Mouse (Mus musculus) adrenal gland, adult 18-20 months (tissue): Measurements from ENCODE around the gene Pygm. TPM values are rescaled to one million over a fixed set of nuclear protein-coding genes. Genes with fewer than 3 reads are reported as not detected.
A peak's percentile ranks its signal among the peaks of the same experiment; 100 is the strongest.

Experiments
- DNase-seq, 2 experiments: peaks; one replicate each; pipeline ENCODE4 v3.0.0; 2021 to 2022; ENCODE audit warnings: low spot score in 2 of 2
- long read RNA-seq, 2 experiments: library from polyadenylated mRNA; stranded (forward); transcript quantifications; one replicate each; pipeline ENCODE4 v2.0.0; 2021
- total RNA-seq, 2 experiments: library from RNA; stranded (reverse); gene quantifications; 1 replicate in 1 of 2; 2 replicates in 1 of 2; pipeline ENCODE4 v1.2.3; 2021

Pygm gene
- total RNA-seq, result 10 to 100 TPM; 55.0 to 65.0 TPM
- long read RNA-seq, experiment 1, transcript Pygm-201 (20 exons, 2,874 nt), result major isoform, 19 of 20 reads
- long read RNA-seq, experiment 1, partial matches to known transcripts, result 1 of 20 reads
- long read RNA-seq, experiment 1, other reads (novel, unspliced or antisense), result 0 of 20 reads
- long read RNA-seq, experiment 2, transcript Pygm-201 (20 exons, 2,874 nt), result major isoform, 31 of 49 reads
- long read RNA-seq, experiment 2, partial matches to known transcripts, result 16 of 49 reads
- long read RNA-seq, experiment 2, other reads (novel, unspliced or antisense), result 2 of 49 reads

DNA sequence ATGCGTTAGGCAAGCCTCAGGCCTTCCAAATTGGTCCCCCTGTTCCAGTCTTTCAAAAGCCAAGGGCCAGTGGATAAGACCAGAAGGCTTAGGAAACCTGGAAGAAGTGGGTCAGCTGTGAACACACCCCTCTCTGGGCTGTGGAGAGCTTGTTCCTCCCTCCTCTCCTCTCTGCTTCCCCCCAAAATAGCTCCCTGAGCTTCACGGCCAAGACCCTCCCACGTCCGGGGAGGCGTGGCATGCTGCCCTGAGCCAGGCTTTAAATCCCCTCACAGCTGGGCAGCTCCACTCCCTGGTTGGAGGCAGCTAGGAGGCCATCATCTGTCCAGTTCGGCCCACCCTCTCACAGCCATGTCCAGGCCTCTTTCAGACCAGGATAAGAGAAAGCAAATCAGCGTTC lies at the start of gene Pygm:
Gene Pygm, plus strand, starts transcription at position 272 of the 400 bp plus-strand sequence.
- DNase-seq, result no peak

DNA sequence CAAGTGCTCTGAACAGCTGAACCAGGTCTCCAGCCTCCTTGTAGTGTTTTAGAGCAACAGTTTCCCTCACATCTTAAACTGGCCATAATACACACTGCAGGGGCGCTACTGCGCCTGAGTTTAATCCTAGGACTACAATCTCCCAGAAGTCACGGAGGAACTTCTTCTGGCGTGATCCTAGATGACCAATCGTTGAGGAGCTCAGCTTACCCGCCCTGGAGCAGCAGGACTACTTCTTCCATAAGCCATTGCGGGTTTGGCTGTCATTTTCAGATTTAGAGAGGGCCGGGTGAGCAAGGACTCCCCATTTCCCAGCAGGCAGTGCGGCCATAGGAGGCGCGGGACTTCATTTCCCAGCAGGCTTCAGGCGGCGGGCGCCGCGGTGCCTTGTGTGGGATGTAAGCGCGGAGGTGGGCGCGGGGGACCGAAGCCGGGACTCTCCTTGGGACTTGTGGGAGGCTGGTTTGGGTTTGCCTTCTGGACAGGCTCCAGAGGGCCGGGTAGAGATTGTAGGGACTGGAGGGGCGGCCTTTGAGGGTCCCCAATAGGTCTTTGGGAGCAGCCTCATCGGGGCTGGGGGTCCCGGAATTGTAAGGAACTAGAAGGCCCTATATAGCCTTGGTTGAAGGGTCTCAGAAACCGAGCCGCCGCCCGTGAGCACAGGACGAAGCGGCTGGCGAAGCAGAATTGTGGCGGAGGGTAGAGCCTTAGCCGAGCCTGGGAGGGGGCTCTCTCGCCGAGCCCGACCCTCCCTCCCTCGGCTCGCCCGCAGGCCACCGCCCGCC lies 49.3 kb upstream of the Pygm start, which contains the start of gene Men1:
Gene Men1, plus strand, starts transcription at position 307 of the 785 bp plus-strand sequence.
- peak; percentile 87 for DNase-seq

DNA sequence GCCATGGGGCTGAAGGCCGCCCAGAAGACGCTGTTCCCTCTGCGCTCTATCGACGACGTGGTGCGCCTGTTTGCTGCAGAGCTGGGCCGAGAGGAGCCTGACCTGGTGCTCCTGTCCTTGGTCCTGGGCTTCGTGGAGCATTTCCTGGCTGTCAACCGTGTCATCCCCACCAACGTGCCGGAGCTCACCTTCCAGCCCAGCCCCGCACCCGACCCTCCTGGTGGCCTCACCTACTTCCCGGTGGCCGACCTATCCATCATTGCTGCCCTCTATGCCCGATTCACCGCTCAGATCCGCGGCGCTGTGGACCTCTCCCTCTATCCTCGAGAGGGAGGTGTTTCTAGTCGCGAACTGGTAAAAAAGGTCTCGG lies 48.8 kb upstream of the Pygm start:
- DNase-seq, result no peak

DNA sequence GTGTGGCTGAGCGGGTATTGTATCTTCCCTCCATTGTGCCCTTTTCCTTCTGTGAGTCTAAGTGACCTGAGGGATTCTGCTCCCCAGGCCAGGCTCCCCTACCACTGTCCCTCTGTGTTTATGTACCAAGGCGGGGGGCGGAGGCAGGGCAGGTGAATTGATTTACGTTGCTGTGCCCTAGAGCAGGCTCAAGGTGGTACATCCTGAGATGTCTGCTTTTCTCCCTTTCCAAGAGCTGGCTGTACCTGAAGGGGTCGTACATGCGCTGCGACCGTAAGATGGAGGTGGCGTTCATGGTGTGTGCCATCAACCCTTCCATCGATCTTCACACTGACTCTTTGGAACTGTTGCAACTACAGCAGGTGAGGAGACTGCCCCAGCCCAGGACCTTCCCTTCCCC lies 47.3 kb upstream of the Pygm start:
- DNase-seq, result no peak

DNA sequence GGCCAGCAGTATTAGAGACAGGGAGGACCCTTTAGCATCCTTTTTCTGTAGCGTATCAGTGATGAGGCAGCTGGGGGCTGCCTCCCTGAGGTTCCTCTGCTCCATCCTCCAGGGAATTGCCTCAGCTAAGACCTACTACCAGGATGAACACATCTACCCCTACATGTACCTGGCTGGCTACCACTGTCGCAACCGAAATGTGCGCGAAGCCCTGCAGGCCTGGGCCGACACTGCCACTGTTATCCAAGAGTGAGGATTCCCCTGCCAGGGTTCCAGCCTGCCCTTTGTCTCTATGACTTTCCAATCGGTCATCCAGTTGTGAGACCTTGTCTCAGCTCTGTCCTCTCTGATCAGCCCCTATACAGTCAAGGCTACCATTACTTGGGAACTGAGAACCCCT lies 46.0 kb upstream of the Pygm start:
- DNase-seq, result no peak

DNA sequence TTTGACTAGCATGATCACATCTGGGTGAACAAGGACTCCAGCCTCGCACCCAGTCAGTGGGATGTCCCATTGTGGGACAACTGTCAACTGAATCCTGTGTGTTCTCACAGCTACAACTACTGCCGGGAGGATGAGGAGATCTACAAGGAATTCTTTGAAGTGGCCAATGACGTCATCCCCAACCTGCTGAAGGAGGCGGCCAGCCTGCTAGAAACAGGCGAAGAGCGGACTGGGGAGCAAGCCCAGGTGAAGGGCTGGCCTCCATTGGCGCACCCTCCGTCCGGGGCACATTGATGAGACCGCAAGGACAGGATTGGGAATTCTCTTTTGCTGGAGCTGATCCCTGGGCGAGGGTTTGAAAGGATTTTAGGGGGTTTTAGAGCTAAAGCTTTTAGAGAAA lies 45.5 kb upstream of the Pygm start:
- DNase-seq, result no peak

DNA sequence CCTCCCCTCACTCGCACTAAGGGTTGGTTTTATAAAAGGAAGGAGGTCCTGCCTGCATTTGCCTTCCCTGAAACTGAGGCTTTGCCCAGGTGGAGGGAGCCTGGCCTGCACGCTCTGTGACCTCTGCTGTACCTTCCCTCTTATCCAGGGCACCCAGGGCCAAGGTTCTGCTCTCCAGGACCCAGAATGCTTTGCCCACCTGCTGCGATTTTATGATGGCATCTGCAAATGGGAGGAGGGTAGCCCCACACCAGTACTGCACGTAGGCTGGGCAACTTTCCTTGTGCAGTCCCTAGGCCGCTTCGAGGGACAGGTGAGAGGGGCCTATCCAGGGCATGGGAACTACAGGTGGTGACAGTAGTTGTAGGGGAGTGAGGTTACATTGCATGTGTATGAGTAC lies 45.0 kb upstream of the Pygm start:
- no peak for DNase-seq

DNA sequence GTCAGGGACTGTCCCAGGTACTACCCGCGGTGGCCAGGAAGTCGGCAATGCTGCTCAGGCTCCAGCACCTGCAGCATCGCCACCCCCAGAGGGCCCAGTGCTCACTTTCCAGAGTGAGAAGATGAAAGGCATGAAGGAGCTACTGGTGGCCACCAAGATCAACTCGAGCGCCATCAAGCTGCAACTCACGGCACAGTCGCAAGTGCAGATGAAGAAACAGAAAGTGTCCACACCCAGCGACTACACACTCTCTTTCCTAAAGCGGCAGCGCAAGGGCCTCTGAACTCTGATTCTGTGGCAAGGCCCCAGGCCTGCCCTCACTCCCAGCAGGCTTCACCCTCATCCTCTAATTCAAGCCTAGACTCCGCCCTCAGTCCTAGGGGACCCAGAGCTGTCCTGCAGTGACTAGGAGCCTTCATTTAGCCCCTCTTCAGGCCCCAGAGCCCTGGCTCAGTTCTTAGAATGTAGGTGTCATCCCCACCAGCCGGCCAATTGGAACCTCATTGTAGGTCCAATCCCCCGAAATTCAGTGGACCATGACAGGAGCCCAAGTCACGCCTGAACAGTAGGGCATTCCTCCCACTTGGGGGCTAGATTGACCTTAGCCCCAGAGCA lies 44.2 kb upstream of the Pygm start:
- DNase-seq, result no peak

DNA sequence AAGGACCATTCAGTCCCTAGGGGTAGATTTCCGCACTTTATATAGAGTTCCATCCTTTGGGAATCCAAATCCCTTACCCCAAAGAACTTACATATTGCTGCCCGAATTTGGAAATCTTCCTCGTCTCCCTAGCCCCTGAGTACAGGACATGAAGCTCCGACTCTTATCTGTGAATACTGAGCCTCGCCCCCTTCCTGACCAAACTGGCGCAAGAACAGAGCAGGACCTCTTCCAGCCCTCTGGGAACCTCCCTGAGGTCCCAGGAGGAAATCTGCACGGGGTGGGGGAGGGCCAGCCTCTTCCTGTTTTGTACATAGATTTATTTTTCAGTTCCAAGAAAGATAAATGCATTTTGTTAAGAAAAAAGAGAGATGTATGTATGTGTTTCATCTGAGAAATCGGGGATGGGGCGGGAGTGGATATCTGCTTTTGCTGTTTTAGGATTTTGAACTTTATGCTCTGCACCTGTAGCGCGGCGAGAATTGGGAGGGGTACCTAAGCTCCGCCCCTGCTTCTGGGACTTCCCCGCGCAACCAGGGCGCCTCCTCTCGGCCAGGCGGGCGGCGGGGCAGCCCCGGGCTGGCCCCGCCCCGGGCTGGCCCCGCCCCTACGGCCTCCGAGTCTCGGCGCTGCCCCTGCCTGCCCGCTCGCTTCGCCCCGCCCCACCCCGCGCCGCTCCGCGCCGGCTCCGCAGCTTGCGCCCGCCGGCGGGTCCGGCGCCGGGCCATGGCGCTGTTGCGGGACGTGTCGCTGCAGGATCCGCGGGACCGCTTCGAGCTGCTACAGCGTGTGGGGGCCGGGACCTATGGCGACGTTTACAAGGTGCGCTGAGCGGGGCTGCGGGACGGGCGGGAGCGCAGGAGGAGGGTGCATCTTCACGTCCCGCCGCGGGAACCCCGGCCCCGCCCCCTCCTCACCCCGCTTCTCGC lies 43.4 kb upstream of the Pygm start, which contains the start of gene Map4k2:
Gene Map4k2, plus strand, starts transcription at position 612 of the 929 bp plus-strand sequence.
- DNase-seq, result peak; percentile 88 to 92

DNA sequence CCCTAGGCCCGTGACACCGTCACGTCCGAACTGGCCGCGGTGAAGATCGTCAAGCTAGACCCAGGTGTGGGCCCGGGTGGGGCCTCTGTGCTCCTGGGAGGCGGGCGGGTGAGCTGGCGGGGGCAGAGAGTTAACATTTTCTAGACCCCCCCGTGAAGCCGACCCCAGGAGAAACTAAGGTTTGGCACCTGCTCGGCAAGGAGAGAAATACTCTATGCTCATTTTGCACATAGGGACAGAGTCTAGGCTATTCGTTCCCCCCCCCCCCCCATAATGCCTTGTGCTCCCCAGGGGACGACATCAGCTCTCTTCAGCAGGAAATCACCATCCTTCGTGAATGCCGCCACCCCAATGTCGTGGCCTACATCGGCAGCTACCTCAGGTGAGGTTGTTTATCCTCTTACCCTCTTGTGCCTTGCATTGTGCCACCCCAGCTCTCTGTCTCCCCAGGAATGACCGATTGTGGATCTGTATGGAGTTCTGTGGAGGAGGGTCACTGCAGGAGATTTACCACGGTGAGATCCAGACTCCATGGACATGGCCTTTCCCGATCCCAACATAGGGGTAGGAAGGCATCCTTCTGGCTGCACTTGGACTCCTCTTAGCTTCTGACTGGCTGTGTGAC lies 42.6 kb upstream of the Pygm start:
- no peak for DNase-seq

DNA sequence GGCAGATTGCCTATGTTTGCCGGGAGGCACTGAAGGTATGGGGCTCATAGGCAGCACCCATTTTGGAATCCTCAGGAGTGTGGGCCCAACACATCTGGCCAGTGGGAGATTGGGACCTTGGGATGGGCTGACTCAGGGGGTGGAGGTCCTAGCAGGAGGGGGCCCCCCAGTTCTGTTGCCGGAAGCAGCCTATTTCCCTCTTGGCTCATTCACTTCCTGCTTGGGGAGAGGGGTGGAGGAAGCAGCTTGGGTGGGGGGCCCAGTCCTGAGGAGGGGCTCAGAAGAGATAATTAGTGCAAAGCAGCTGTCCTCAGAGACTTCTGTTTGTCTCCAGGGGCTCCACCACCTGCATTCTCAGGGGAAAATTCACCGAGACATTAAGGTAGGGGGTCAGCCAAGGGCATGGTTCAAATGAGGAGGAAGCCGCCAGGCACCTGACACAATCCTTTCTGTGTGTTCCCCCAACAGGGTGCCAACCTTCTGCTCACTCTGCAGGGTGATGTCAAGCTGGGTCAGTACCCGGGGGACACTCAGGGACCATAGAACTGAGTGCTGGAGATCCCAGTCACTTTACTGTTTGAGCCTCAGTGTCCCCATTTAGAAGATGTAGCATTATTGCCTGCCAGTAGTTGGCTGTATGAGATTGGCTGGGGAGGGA lies 41.8 kb upstream of the Pygm start:
- DNase-seq, result no peak

DNA sequence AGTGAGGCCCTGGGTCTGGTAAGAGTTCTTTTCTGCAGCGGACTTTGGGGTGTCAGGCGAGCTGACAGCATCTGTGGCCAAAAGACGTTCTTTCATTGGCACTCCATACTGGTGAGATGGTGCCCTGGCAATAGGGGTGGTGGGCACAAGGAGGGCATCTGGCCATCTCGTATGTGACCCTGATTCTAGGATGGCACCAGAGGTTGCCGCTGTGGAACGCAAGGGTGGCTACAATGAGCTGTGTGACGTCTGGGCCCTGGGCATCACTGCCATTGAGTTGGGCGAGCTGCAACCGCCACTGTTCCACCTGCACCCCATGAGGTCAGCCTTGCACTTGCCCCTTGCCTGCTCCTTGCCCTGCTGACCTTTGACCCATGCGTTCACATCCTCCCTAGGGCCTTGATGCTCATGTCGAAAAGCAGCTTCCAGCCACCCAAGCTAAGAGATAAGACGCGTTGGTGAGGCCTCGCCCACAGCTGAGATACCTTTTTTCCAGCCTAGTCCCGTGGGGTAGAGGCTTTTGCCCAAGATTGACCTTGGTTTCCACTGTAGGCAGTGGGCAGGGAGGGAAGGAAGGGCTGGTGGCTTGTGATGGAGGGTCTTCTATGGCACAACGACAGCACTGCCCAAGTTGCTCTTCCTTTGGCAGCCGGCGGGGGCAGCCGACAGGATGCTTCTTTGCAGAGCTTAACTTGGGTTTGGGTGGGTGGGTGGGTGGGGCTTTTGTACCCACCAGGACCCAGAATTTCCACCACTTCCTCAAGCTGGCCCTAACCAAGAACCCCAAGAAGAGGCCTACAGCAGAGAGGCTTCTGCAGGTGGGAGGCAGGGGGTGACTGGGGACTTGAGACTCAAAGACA lies 40.9 kb upstream of the Pygm start:
- DNase-seq, result no peak

DNA sequence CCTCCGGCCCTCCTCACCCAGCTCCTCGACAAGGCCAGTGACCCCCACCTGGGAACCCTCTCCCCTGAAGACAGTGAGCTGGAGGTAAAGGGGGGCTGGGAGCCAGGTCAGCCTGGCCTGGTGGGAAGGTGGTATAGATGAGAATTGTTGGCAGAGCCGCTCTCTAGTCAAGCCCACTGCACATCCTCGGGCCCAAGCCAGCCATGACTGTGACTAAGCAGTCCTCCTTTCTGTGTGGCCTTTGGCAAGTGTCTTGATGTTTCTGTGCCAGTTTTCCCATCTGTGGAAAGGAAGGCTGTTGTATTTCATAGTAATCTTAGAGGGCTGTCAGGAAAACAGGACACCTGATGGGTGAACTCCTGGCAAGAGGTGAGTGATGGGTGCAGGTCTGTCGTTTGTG lies 40.2 kb upstream of the Pygm start:
- DNase-seq, result no peak

DNA sequence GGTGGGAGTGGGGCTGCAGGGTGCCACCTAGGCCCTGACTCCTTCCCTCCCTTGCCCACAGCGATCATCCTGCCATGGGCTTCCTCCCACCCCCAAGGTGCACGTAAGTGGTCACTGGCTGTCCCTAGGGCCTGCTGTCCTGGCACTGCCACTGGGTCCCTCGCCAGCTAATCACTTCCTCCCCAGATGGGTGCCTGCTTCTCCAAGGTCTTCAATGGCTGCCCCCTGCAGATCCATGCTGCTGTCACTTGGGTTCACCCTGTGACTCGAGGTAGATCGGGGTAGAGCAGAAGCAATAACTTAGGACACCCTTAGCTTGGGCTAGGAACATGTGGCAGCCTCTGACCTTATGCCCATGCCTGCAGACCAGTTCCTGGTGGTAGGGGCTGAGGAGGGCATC lies 38.2 kb upstream of the Pygm start:
- no peak for DNase-seq

DNA sequence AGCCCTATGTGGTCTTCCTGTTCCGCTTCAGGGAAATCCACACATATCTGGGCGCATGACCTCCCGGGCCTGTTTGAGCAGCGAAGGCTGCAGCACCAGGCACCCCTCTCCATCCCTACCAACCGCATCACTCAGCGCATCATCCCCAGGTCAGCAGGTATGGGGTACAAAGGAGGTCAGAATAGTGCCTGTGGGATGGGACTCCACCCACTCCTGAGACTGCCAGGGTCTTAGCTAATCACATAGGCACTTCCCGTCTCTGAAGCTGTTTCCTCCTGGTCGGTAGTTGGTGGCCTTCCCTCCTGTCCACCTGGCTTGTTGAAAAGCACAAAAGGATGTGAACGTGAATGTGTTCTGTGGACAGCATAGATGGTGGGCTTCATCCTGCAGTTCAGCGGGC lies 37.5 kb upstream of the Pygm start:
- no peak for DNase-seq

DNA sequence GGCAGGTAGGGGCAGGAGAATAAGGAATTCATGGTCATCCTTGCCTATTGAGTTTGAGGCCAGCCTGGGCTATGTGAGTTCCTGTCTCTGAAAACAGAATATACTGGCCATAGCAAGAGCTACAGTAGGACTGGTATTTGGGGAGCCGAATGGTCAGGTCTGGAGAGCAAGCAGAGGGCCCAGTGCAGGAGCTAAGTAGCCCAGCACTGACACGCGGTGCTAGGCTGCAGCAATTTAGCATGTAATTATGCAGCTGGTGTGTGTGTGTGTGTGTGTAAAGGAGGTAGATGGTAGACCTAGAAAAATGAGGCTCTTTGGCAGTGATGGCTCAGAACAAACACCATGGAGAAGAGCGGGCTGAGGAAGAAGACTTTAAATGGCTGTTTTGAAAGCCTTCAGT lies 36.6 kb upstream of the Pygm start:
- no peak for DNase-seq

DNA sequence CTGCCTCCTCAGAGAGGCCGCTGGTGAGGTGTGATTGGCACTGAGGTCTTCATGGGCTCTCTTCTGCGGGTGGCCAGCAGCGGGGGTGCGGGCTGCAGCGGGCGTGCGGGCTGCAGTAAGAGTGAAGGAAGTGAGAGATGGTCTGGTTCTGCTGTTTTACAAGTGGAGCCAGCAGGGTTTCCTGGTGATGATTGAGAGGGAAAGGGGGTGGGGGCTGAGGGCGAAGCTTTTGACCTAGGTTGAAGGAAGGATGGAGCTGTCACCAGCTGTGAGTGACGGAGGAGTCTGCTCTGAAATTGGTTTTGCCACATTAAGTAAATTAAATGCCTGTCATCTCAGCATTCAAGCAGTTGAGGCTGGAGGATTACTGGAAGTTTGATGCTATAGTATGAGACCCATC lies 35.5 kb upstream of the Pygm start:
- no peak for DNase-seq

DNA sequence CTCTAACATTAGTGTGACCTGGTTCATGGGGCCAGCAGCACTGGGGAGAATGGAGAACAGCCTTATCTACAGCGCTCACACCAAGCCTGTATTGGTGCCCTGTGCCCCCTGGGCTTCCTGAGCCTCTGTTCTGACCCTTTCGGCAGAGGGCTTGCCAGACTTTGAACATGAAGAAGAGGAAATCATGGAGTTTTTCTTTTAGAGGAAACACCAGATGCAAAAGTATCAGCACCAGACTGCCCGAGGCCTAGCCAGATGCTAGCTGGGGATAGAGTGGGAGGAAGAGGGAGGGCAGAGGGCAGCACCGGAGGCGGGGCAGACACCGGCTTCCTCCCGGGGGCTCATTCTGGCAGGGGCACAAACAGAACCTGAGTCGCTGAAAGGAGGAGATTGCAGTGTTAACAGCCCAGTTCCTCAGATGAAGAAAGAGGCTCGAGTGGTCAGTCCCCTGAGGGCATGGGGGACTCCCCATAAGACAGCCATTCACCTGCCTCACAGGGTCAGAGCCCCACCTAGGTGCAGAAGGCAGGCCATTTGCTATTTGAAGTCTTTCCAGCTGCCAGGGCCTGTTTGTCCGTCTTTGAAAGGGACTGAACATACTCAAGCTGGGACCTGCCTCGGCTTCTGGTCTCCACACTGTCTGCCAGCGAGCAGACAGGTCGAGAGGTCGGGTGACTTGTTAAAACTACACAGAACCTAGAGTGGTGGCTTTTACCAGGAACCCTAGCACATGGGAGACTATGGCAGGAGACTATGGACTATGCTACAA lies 34.8 kb upstream of the Pygm start:
- no peak for DNase-seq
